Mouse (Mus musculus) left cerebral cortex, adult 18-20 months (tissue): Measurements from ENCODE around the gene Kcnh4. TPM values are rescaled to one million over a fixed set of nuclear protein-coding genes. Genes with fewer than 3 reads are reported as not detected.

Experiments
- DNase-seq, 2 experiments: peaks; one replicate each; pipeline ENCODE4 v3.0.0; 2021 to 2022; ENCODE audit warnings: low spot score in 2 of 2, mixed read lengths in 1 of 2
- total RNA-seq, 2 experiments: library from RNA; stranded (reverse); gene quantifications; 2 replicates each; pipeline ENCODE4 v1.2.3; 2021

Gene Kcnh4
- total RNA-seq, 2 experiments from 2014 or later = 12.9 to 15.9 TPM

GRCm38 (mm10) chr11:100711783-100712615 lies 47.7 kb downstream of the Kcnh4 start, which contains the start of gene Kat2a:
Gene Kat2a, minus strand, starts transcription at chr11:100712465.
- peak; percentile 81 to 90 for DNase-seq

GRCm38 (mm10) chr11:100710977-100711376 lies 48.8 kb downstream of the Kcnh4 start:
- DNase-seq = no peak

- no peak for DNase-seq
Measured at GRCm38 (mm10) chr11:100710528-100710927, 49.2 kb downstream of the Kcnh4 start.

- no peak for DNase-seq
Measured at GRCm38 (mm10) chr11:100709201-100709810, 50.4 kb downstream of the Kcnh4 start.

GRCm38 (mm10) chr11:100705095-100705747 lies 54.5 kb downstream of the Kcnh4 start:
- DNase-seq = no peak

- no peak for DNase-seq
Measured at GRCm38 (mm10) chr11:100703851-100704531, 55.8 kb downstream of the Kcnh4 start, which contains the start of gene Dhx58. Gene Dhx58, minus strand, starts transcription at chr11:100704271.

GRCm38 (mm10) chr11:100703366-100703765 lies 56.4 kb downstream of the Kcnh4 start:
- no peak for DNase-seq

GRCm38 (mm10) chr11:100702906-100703305 lies 56.8 kb downstream of the Kcnh4 start:
- no peak for DNase-seq

GRCm38 (mm10) chr11:100702081-100702851 lies 57.5 kb downstream of the Kcnh4 start:
- peak; percentile 60 to 74 for DNase-seq

GRCm38 (mm10) chr11:100701301-100701700 lies 58.4 kb downstream of the Kcnh4 start:
- DNase-seq = no peak

- no peak for DNase-seq
Measured at GRCm38 (mm10) chr11:100700710-100701109, 59.0 kb downstream of the Kcnh4 start.

GRCm38 (mm10) chr11:100697921-100698320 lies 61.8 kb downstream of the Kcnh4 start:
- no peak for DNase-seq

GRCm38 (mm10) chr11:100694926-100695325 lies 64.8 kb downstream of the Kcnh4 start:
- DNase-seq = peak; percentile 73 to 86

GRCm38 (mm10) chr11:100693154-100693553 lies 66.6 kb downstream of the Kcnh4 start:
- no peak for DNase-seq

GRCm38 (mm10) chr11:100692164-100692616 lies 67.6 kb downstream of the Kcnh4 start, which contains the start of gene Zfp385c:
Gene Zfp385c, minus strand, starts transcription at chr11:100692455.
- no peak for DNase-seq

- DNase-seq = no peak
Measured at GRCm38 (mm10) chr11:100690389-100690788, 69.4 kb downstream of the Kcnh4 start.
